In the genomic region with DNA sequence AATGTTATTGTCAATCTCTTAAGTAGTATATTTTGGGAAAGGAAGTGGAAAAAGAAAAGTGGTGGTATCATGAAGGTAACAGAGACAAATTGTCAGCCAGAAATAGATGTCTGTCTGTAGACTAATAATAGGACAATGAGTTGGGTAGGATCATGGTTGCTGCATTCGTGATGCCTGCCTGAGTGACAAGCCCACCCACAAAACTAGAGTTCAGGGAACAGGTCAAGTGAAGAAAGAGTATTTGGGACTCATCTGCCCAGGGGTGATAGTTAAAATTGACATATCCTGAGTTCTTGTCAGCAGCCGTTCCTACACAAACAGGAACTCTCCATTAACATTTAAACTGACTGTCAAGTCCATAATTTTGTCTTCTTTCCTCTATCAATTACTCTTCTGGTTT, we compare ENCODE assay signal across 31 mouse cellular contexts.
"Had no signal": no experiment of that assay in that cellular context is flagged by ENCODE, and none has a peak within 500 bp of the region (broad histone marks: within the 10 kb centered on the region; RNA-seq: fewer than 3 reads in every experiment).

No protein-coding gene starts in this region.

- H3K4me1 ChIP-seq: limb, embryonic 10.5 days; limb, embryonic 12.5 days; limb, embryonic 13.5 days; limb, embryonic 15.5 days; liver, embryonic 12.5 days; liver, embryonic 13.5 days; liver, embryonic 15.5 days; lung, embryonic 15.5 days; megakaryocyte, embryonic 14.5 days; midbrain, embryonic 10.5 days; midbrain, embryonic 12.5 days; midbrain, embryonic 13.5 days; midbrain, embryonic 15.5 days had no signal

- H3K27me3 ChIP-seq: limb, embryonic 12.5 days; limb, embryonic 13.5 days; limb, embryonic 15.5 days; liver, embryonic 12.5 days; liver, embryonic 13.5 days; liver, embryonic 15.5 days; lung, embryonic 15.5 days; megakaryocyte, embryonic 14.5 days; midbrain, embryonic 12.5 days; midbrain, embryonic 13.5 days; midbrain, embryonic 15.5 days had no signal

- H3K36me3 ChIP-seq: limb, embryonic 10.5 days; limb, embryonic 12.5 days; limb, embryonic 13.5 days; limb, embryonic 15.5 days; liver, embryonic 12.5 days; liver, embryonic 13.5 days; liver, embryonic 15.5 days; lung, embryonic 15.5 days; midbrain, embryonic 10.5 days; midbrain, embryonic 12.5 days; midbrain, embryonic 13.5 days; midbrain, embryonic 15.5 days had no signal

- H3K9me3 ChIP-seq: limb, embryonic 10.5 days; limb, embryonic 12.5 days; limb, embryonic 13.5 days; limb, embryonic 15.5 days; liver, embryonic 12.5 days; liver, embryonic 13.5 days; liver, embryonic 15.5 days; lung, embryonic 15.5 days; midbrain, embryonic 10.5 days; midbrain, embryonic 12.5 days; midbrain, embryonic 13.5 days; midbrain, embryonic 15.5 days had no signal

- ATAC-seq: liver, embryonic 12.5 days; liver, postnatal 0 days; lung, postnatal 0 days; midbrain, embryonic 13.5 days; midbrain, embryonic 15.5 days; midbrain, embryonic 16.5 days had no signal

- DNase-seq: left cerebral cortex, postnatal 4 days; liver; liver, embryonic 13.5 days; liver, postnatal 0 days; lung, adult 18-20 months; lung, adult 2 months; lung, embryonic 14.5 days; lung, postnatal 10 days; lung, postnatal 14 days; lung, postnatal 36 days; lung, postnatal 4 days; midbrain, embryonic 14.5 days had no signal

- H3K4me3 ChIP-seq: left cerebral cortex, adult 2 months; limb, embryonic 10.5 days; limb, embryonic 12.5 days; limb, embryonic 13.5 days; limb, embryonic 15.5 days; liver, embryonic 12.5 days; liver, embryonic 13.5 days; liver, embryonic 15.5 days; lung, embryonic 15.5 days; megakaryocyte, embryonic 14.5 days; midbrain, embryonic 10.5 days; midbrain, embryonic 12.5 days; midbrain, embryonic 13.5 days; midbrain, embryonic 15.5 days; myocyte had no signal

- H3K9ac ChIP-seq: limb, embryonic 12.5 days; limb, embryonic 13.5 days; limb, embryonic 15.5 days; liver, embryonic 12.5 days; liver, embryonic 13.5 days; liver, embryonic 14.5 days; liver, embryonic 15.5 days; liver, postnatal 0 days; lung, embryonic 14.5 days; lung, embryonic 15.5 days; midbrain, embryonic 12.5 days; midbrain, embryonic 13.5 days; midbrain, embryonic 15.5 days had no signal

- H3K4me2 ChIP-seq: limb, embryonic 12.5 days; limb, embryonic 13.5 days; limb, embryonic 15.5 days; liver, embryonic 11.5 days; liver, embryonic 12.5 days; liver, embryonic 13.5 days; liver, embryonic 15.5 days; lung, embryonic 14.5 days; lung, embryonic 15.5 days; midbrain, embryonic 12.5 days; midbrain, embryonic 13.5 days; midbrain, embryonic 15.5 days had no signal

- H3K27ac ChIP-seq: left cerebral cortex, adult 2 months; limb, embryonic 10.5 days; limb, embryonic 12.5 days; limb, embryonic 13.5 days; limb, embryonic 15.5 days; liver, embryonic 12.5 days; liver, embryonic 13.5 days; liver, embryonic 14.5 days; liver, embryonic 15.5 days; lung, embryonic 15.5 days; macrophage; midbrain, embryonic 10.5 days; midbrain, embryonic 12.5 days; midbrain, embryonic 13.5 days; midbrain, embryonic 15.5 days had no signal
